ENCODE assay signal across 20 mouse cellular contexts in the genomic region with DNA sequence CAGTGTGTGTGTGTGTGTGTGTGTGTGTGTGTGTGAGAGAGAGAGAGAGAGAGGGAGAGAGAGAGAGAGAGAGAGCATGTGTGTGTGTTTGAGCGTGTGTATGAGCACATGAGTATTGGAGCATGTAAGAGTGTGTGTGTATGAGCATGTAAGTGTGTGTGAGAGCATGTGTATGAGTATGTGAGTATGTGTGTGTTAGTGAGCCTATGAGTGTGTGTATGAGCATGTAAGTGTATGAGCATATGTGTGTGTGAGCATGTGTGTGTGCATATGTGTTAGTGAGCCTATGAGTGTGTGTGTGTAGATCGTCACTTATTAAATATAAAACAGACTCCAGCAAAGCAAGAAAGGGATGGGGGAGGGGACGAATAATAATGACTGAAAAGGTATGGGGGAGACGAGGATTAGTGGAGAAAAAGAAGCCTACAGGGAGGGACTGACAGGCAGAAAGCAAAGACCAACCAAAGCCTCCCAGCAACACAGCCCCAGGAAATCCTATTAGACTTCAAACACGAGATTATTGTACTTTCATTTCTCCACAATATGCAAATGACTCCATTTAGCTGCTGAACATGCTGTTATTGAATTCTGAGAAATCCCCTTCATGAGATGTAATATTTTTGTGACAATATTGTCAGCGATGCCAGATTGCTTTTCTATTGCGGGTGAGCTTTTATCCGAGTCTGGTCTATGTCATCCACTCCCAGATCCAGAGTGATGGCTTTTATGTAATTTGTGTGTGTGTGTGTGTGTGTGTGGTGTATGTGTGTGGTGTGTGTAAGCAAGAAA.
DNase-seq lines count a peak whose midpoint lies in the region; ATAC-seq and TF ChIP-seq lines count a peak whose summit lies in the region.
"Had no signal": no experiment of that assay in that cellular context is flagged by ENCODE, and none has a peak within 500 bp of the region (broad histone marks: within the 10 kb centered on the region; RNA-seq: fewer than 3 reads in every experiment).

No protein-coding gene starts in this region.

- no peak overlapping the region for H3K4me3 ChIP-seq in forebrain, embryonic 13.5 days
- H3K4me3 ChIP-seq in hindbrain, postnatal 0 days (ENCODE audit: low read length) = no peak overlapping the region
- H3K4me3 ChIP-seq in neural tube, embryonic 15.5 days (replicated peaks) = no peak overlapping the region
- H3K4me3 ChIP-seq: embryonic facial prominence, embryonic 13.5 days; heart, adult 2 months had no signal

- H3K27ac ChIP-seq in forebrain, embryonic 13.5 days = peak overlapping the region; percentile 46
- peak overlapping the region; percentile 36; the same call in 1 of the 2 replicates for H3K27ac ChIP-seq in hindbrain, postnatal 0 days
- H3K27ac ChIP-seq in neural tube, embryonic 15.5 days (replicated peaks) = peak overlapping the region; percentile 60
- H3K27ac ChIP-seq: embryonic facial prominence, embryonic 13.5 days; heart, adult 2 months had no signal

- DNase-seq in layer of hippocampus, adult 9-11 months = peak; percentile 40
- no peak for DNase-seq in layer of hippocampus, adult 9-10 months (ENCODE audit: low spot score)
- DNase-seq in hindbrain, postnatal 0 days (ENCODE audit: low spot score) = no peak
- DNase-seq in thymus, postnatal 10 days (ENCODE audit: low spot score in 2 of 2) = no peak
- DNase-seq: adrenal gland, postnatal 25 days; B cell, adult 2 months; cerebellum, adult 9-11 months; gastrocnemius, postnatal 10 days; heart, adult 2 months; kidney, adult 9 months; kidney, postnatal 4 days; lung, embryonic 14.5 days; lung, postnatal 4 days; retina, postnatal 1 day; right cerebral cortex, postnatal 4 days; thymus, postnatal 36 days had no signal

- peak; percentile 59; the same call in 1 of the 2 replicates for ATAC-seq in forebrain, embryonic 13.5 days
- 0 out of 2 replicates have a peak, but pooled peaks have one; percentile 27 for ATAC-seq in hindbrain, postnatal 0 days
- no peak for ATAC-seq in neural tube, embryonic 15.5 days (ENCODE audit: low FRiP score)
- ATAC-seq in cerebellum, adult (ENCODE audit: insufficient number of reproducible peaks, low FRiP score, low TSS enrichment) = no peak

- H3K27me3 ChIP-seq in forebrain, embryonic 13.5 days = no peaks in the 10 kb centered on the region
- H3K27me3 ChIP-seq in hindbrain, postnatal 0 days (ENCODE audit: insufficient read depth, low read length) = no peaks in the 10 kb centered on the region
- H3K27me3 ChIP-seq in neural tube, embryonic 15.5 days (replicated peaks) = no peaks in the 10 kb centered on the region
- H3K27me3 ChIP-seq: embryonic facial prominence, embryonic 13.5 days had no signal

- no peaks in the 10 kb centered on the region for H3K36me3 ChIP-seq in forebrain, embryonic 13.5 days (ENCODE audit: poor library complexity, severe bottlenecking)
- no peaks in the 10 kb centered on the region for H3K36me3 ChIP-seq in hindbrain, postnatal 0 days (ENCODE audit: insufficient read depth, low read length)
- H3K36me3 ChIP-seq in neural tube, embryonic 15.5 days = no peaks in the 10 kb centered on the region
- H3K36me3 ChIP-seq: embryonic facial prominence, embryonic 13.5 days had no signal

- H3K9me3 ChIP-seq in forebrain, embryonic 13.5 days (replicated peaks) = no peaks in the 10 kb centered on the region
- H3K9me3 ChIP-seq in hindbrain, postnatal 0 days (ENCODE audit: low read length) = no peaks in the 10 kb centered on the region
- H3K9me3 ChIP-seq in neural tube, embryonic 15.5 days (replicated peaks) = no peaks in the 10 kb centered on the region
- H3K9me3 ChIP-seq: embryonic facial prominence, embryonic 13.5 days had no signal

- H3K4me2 ChIP-seq in forebrain, embryonic 13.5 days = no peak overlapping the region
- H3K4me2 ChIP-seq in hindbrain, postnatal 0 days (ENCODE audit: low read depth, low read length) = no peak overlapping the region
- H3K4me2 ChIP-seq in neural tube, embryonic 15.5 days = no peak overlapping the region
- H3K4me2 ChIP-seq: embryonic facial prominence, embryonic 13.5 days; lung, embryonic 14.5 days had no signal

- WGBS in forebrain, embryonic 13.5 days = 29% methylated on average over 8 of the region's 8 CpGs
- 43% methylated on average over 8 of the region's 8 CpGs for WGBS in hindbrain, postnatal 0 days
- WGBS in neural tube, embryonic 15.5 days = 47% methylated on average over 8 of the region's 8 CpGs

- peaks cover 9% of the 10 kb centered on the region; the same call in 1 of the 2 replicates for H3K4me1 ChIP-seq in forebrain, embryonic 13.5 days
- no peaks in the 10 kb centered on the region for H3K4me1 ChIP-seq in hindbrain, postnatal 0 days (ENCODE audit: insufficient read depth, low read length)
- H3K4me1 ChIP-seq in neural tube, embryonic 15.5 days = peaks cover 3% of the 10 kb centered on the region; the same call in 1 of the 2 replicates

- no peak overlapping the region for H3K9ac ChIP-seq in forebrain, embryonic 13.5 days
- H3K9ac ChIP-seq in hindbrain, postnatal 0 days (replicated peaks; ENCODE audit: low read length) = no peak overlapping the region
- H3K9ac ChIP-seq in neural tube, embryonic 15.5 days (replicated peaks) = no peak overlapping the region
- H3K9ac ChIP-seq: embryonic facial prominence, embryonic 13.5 days; lung, embryonic 14.5 days had no signal

- no peak for TF ChIP-seq CTCF in hindbrain, postnatal 0 days (IDR thresholded peaks at IDR 0.05; ENCODE audit: low read depth)

Comparison
In these comparisons a context has a peak if more than half of its experiments do, and no peak if none do; other contexts are left out.
1. ATAC-seq: peak in forebrain, embryonic 13.5 days (single experiment) and hindbrain, postnatal 0 days (single experiment); none in neural tube, embryonic 15.5 days (single experiment) and cerebellum, adult (single experiment).
2. Peak in every context shown above with its lines, with median percentiles within 50 percentile points of each other: H3K27ac ChIP-seq.